Mouse (Mus musculus) T-helper 1 cell (primary cell): ENCODE results near the gene Crisp2.
"Not testable (repeated sequence)": the region's sequence is repeated elsewhere in the genome, so short reads cannot be mapped to it uniquely, and the experiment has no call there.

ENCODE experiments used
- in situ Hi-C: fragments of 300-600 bp; cut with MboI, MseI; formaldehyde crosslinking; loops from one replicate; pipeline ENCODE4 v1.15.1; 2025; ENCODE audit warnings: high pct_unique_total_duplicates

The Crisp2 gene

DNA sequence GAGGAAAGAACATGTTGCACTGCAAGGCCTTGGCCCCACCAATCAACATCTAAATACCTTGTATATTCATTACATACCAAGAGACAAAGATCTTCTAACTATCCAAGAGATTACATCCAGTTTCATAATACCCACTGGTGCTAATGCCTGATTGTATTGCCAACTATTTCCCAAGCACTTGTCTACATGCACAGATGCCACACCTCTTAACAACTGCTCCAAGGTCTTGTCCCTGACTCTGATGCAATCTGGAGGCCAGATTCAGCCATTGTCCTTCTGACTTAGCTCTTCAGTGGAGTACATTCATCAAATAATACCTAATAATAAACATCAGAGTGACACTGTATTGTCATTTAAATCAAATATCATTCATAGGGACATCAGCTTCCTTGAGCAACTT lies 89.7 kb downstream of the Crisp2 start:
- in situ Hi-C loops: not testable (repeated sequence)

DNA sequence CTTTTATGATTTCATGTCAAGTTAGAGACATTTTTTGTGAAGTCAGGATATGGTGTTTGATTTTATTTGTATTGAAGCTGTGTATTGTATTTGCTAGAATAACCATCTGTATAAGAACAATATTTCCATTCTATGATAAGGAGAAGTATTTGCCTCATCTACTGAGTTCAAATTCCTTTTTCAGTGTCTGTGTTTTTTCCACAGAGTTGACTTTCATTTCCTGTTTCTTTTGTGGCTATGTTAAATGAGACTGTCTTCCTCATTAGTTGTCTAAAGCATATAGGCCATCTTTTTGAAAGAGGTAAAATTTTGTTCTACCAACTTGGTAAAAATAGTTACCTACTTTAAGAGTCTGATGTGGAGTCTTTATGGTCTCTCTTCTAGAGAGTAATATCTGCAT lies 90.5 kb downstream of the Crisp2 start:
- in situ Hi-C loops: no loop called here
